Mouse (Mus musculus): ENCODE results near the gene Sag. TPM values are rescaled to one million over a fixed set of nuclear protein-coding genes. Genes with fewer than 3 reads are reported as not detected.
A peak's percentile ranks its signal among the peaks of the same experiment; 100 is the strongest.

Sag gene
- polyA plus RNA-seq, 1 experiment from 2014 or later, result 1.2 TPM

- peak overlapping the region; percentile 94; the same call in 1 of the 2 replicates for H3K27ac ChIP-seq
- 42% methylated on average over 4 of the region's 4 CpGs for WGBS
Observed at GRCm38 (mm10) chr1:87881726-87882125, 78.2 kb downstream of the Sag start.

GRCm38 (mm10) chr1:87882554-87882953 is 79.1 kb downstream of the Sag start:
- peaks cover 18% of the 10 kb centered on the region for H3K36me3 ChIP-seq
- H3K4me3 ChIP-seq, result no peak overlapping the region
- peaks cover 45% of the 10 kb centered on the region for H3K4me1 ChIP-seq
- H3K27ac ChIP-seq, result no peak overlapping the region
- H3K9ac ChIP-seq, result no peak overlapping the region
- no peaks in the 10 kb centered on the region for H3K9me3 ChIP-seq
- no peak for ATAC-seq (ENCODE audit: borderline replicate concordance, extremely low read depth, low FRiP score, low TSS enrichment)
- H3K27me3 ChIP-seq, result no peaks in the 10 kb centered on the region
- H3K4me2 ChIP-seq, result no peak overlapping the region

More at GRCm38 (mm10) chr1:87881726-87882125, 78.2 kb downstream of the Sag start:
- no peak for ATAC-seq (ENCODE audit: borderline replicate concordance, extremely low read depth, low FRiP score, low TSS enrichment)
- Histone ChIP-seq H3K27me3 (no peaks in the 10 kb centered on the region), H3K4me2 (no peak overlapping the region), H3K4me1 (peaks cover 49% of the 10 kb centered on the region), H3K9me3 (no peaks in the 10 kb centered on the region), H3K36me3 (peaks cover 18% of the 10 kb centered on the region), H3K9ac (no peak overlapping the region), H3K4me3 (no peak overlapping the region)

- peak; percentile 67; the same call in 1 of the 2 replicates for ATAC-seq (ENCODE audit: borderline replicate concordance, extremely low read depth, low FRiP score, low TSS enrichment)
- Histone ChIP-seq H3K9me3 (no peaks in the 10 kb centered on the region), H3K27me3 (no peaks in the 10 kb centered on the region), H3K4me2 (no peak overlapping the region), H3K36me3 (no peaks in the 10 kb centered on the region), H3K27ac (peak overlapping the region; percentile 33), H3K4me1 (peaks cover 17% of the 10 kb centered on the region), H3K9ac (no peak overlapping the region), H3K4me3 (no peak overlapping the region)
- 31% methylated on average over 1 of the region's 1 CpGs for WGBS
Observed at GRCm38 (mm10) chr1:87890960-87891359, 87.5 kb downstream of the Sag start.

- no peak for ATAC-seq (ENCODE audit: borderline replicate concordance, extremely low read depth, low FRiP score, low TSS enrichment)
- H3K4me3 ChIP-seq, result no peak overlapping the region
- 72% methylated on average over 4 of the region's 4 CpGs for WGBS
- no peaks in the 10 kb centered on the region for H3K36me3 ChIP-seq
- H3K9ac ChIP-seq, result no peak overlapping the region
- peak overlapping the region; percentile 33 for H3K27ac ChIP-seq
- H3K4me1 ChIP-seq, result peaks cover 17% of the 10 kb centered on the region
- H3K4me2 ChIP-seq, result no peak overlapping the region
- H3K9me3 ChIP-seq, result no peaks in the 10 kb centered on the region
- no peaks in the 10 kb centered on the region for H3K27me3 ChIP-seq
Observed at GRCm38 (mm10) chr1:87891634-87892033, 88.2 kb downstream of the Sag start.

- WGBS, result 88% methylated on average over 2 of the region's 2 CpGs
- Histone ChIP-seq H3K27me3 (no peaks in the 10 kb centered on the region), H3K9ac (no peak overlapping the region), H3K9me3 (no peaks in the 10 kb centered on the region), H3K27ac (no peak overlapping the region), H3K36me3 (no peaks in the 10 kb centered on the region), H3K4me1 (peaks cover 17% of the 10 kb centered on the region), H3K4me3 (no peak overlapping the region), H3K4me2 (no peak overlapping the region)
- ATAC-seq (ENCODE audit: borderline replicate concordance, extremely low read depth, low FRiP score, low TSS enrichment), result no peak
Observed at GRCm38 (mm10) chr1:87892499-87892898, 89.0 kb downstream of the Sag start.

GRCm38 (mm10) chr1:87893414-87893813 is 89.9 kb downstream of the Sag start:
- no peak overlapping the region for H3K9ac ChIP-seq
- WGBS, result 90% methylated on average over 4 of the region's 4 CpGs
- H3K4me3 ChIP-seq, result no peak overlapping the region
- H3K4me2 ChIP-seq, result no peak overlapping the region
- H3K27me3 ChIP-seq, result no peaks in the 10 kb centered on the region
- H3K9me3 ChIP-seq, result no peaks in the 10 kb centered on the region
- no peak overlapping the region for H3K27ac ChIP-seq
- peaks cover 17% of the 10 kb centered on the region for H3K4me1 ChIP-seq
- ATAC-seq (ENCODE audit: borderline replicate concordance, extremely low read depth, low FRiP score, low TSS enrichment), result no peak
- H3K36me3 ChIP-seq, result no peaks in the 10 kb centered on the region

Other genes with a start within 250 kb of the Sag start
- 3.6 and 3.8 TPM in 2 replicates for gene Ngef, start 229.8 kb upstream of the Sag start, polyA plus RNA-seq (2015; fragmentation: Nextera tagmentation; extraction: Ambion mirVana)
- 8.7 and 11.8 TPM in 2 replicates for gene Inpp5d, start 183.4 kb upstream of the Sag start, polyA plus RNA-seq (2015; fragmentation: Nextera tagmentation; extraction: Ambion mirVana)
- gene Atg16l1, start 47.8 kb upstream of the Sag start, polyA plus RNA-seq (2015; fragmentation: Nextera tagmentation; extraction: Ambion mirVana), result 26.2 and 28.9 TPM in 2 replicates
- gene Dgkd, start 49.6 kb downstream of the Sag start, polyA plus RNA-seq (2015; fragmentation: Nextera tagmentation; extraction: Ambion mirVana), result 29.6 and 33.5 TPM in 2 replicates
- gene Usp40, start 204.9 kb downstream of the Sag start, polyA plus RNA-seq (2015; fragmentation: Nextera tagmentation; extraction: Ambion mirVana), result 34.6 and 36.8 TPM in 2 replicates

Measured in lung, embryonic 15.5 days (tissue).